Mouse (Mus musculus): ENCODE measurements around the gene Slc5a3. TPM values are rescaled to one million over a fixed set of nuclear protein-coding genes. Genes with fewer than 3 reads are reported as not detected.

The Slc5a3 gene
- polyA plus RNA-seq, 1 experiment from 2014 or later = 21.1 TPM

- no peaks in the 10 kb centered on the region for H3K27me3 ChIP-seq (ENCODE audit: control insufficient read depth, insufficient read depth, low read depth, low read length)
- H3K9me3 ChIP-seq (replicated peaks; ENCODE audit: control insufficient read depth, low read length, poor library complexity, severe bottlenecking) = no peaks in the 10 kb centered on the region; the same call in 1 of the 2 replicates
- WGBS = under 1% methylated on average over 54 of the region's 63 CpGs
- H3K4me3 ChIP-seq (ENCODE audit: low read depth, low read length) = peak overlapping the region; percentile 98
- H3K9ac ChIP-seq (ENCODE audit: low read depth, low read length) = peak overlapping the region; percentile 80
- peak overlapping the region; percentile 94 for H3K4me2 ChIP-seq (ENCODE audit: low read length)
- peak overlapping the region; percentile 88 for H3K27ac ChIP-seq (ENCODE audit: low read length)
- ATAC-seq = no peak; the same call in 1 of the 2 replicates
- H3K36me3 ChIP-seq (ENCODE audit: control insufficient read depth, insufficient read depth, low read length) = peaks cover 2% of the 10 kb centered on the region; the same call in 1 of the 2 replicates
- peaks cover 24% of the 10 kb centered on the region for H3K4me1 ChIP-seq (ENCODE audit: control insufficient read depth, insufficient read depth, low read length)
These were observed 810 bp downstream of the Slc5a3 start for GRCm38 (mm10) chr16:92058644-92059620.

- Histone ChIP-seq H3K4me2 (ENCODE audit: low read length) (peak overlapping the region; percentile 94), H3K4me1 (ENCODE audit: control insufficient read depth, insufficient read depth, low read length) (peaks cover 24% of the 10 kb centered on the region), H3K9me3 (replicated peaks; ENCODE audit: control insufficient read depth, low read length, poor library complexity, severe bottlenecking) (no peaks in the 10 kb centered on the region), H3K36me3 (ENCODE audit: control insufficient read depth, insufficient read depth, low read length) (peaks cover 2% of the 10 kb centered on the region; the same call in 1 of the 2 replicates), H3K27ac (ENCODE audit: low read length) (no peak overlapping the region), H3K4me3 (ENCODE audit: low read depth, low read length) (peak overlapping the region; percentile 98; the same call in 1 of the 2 replicates), H3K27me3 (ENCODE audit: control insufficient read depth, insufficient read depth, low read depth, low read length) (no peaks in the 10 kb centered on the region), H3K9ac (ENCODE audit: low read depth, low read length) (0 out of 2 replicates have a peak overlapping the region, but pooled peaks have one; percentile 8)
- no peak for ATAC-seq
- WGBS = 58% methylated on average over 3 of the region's 3 CpGs
These were observed 2.1 kb downstream of the Slc5a3 start for GRCm38 (mm10) chr16:92060213-92060612.

- 93% methylated on average over 7 of the region's 7 CpGs for WGBS
- no peak for ATAC-seq
These were observed 3.5 kb downstream of the Slc5a3 start for GRCm38 (mm10) chr16:92061586-92061985.

GRCm38 (mm10) chr16:92062832-92063231 lies 4.7 kb downstream of the Slc5a3 start:
- WGBS = 100% methylated on average over 1 of the region's 1 CpGs
- peaks cover 21% of the 10 kb centered on the region for H3K4me1 ChIP-seq (ENCODE audit: control insufficient read depth, insufficient read depth, low read length)
- H3K9ac ChIP-seq (ENCODE audit: low read depth, low read length) = no peak overlapping the region
- no peak for ATAC-seq
- no peaks in the 10 kb centered on the region for H3K27me3 ChIP-seq (ENCODE audit: control insufficient read depth, insufficient read depth, low read depth, low read length)
- H3K36me3 ChIP-seq (ENCODE audit: control insufficient read depth, insufficient read depth, low read length) = peaks cover 5% of the 10 kb centered on the region
- no peak overlapping the region for H3K4me3 ChIP-seq (ENCODE audit: low read depth, low read length)
- H3K27ac ChIP-seq (ENCODE audit: low read length) = no peak overlapping the region
- H3K9me3 ChIP-seq (replicated peaks; ENCODE audit: control insufficient read depth, low read length, poor library complexity, severe bottlenecking) = no peaks in the 10 kb centered on the region
- H3K4me2 ChIP-seq (ENCODE audit: low read length) = no peak overlapping the region

More at GRCm38 (mm10) chr16:92061586-92061985, 3.5 kb downstream of the Slc5a3 start:
- no peak overlapping the region for H3K4me3 ChIP-seq (ENCODE audit: low read depth, low read length)
- H3K9ac ChIP-seq (ENCODE audit: low read depth, low read length) = no peak overlapping the region
- peaks cover 2% of the 10 kb centered on the region for H3K36me3 ChIP-seq (ENCODE audit: control insufficient read depth, insufficient read depth, low read length)
- H3K9me3 ChIP-seq (replicated peaks; ENCODE audit: control insufficient read depth, low read length, poor library complexity, severe bottlenecking) = no peaks in the 10 kb centered on the region
- H3K27me3 ChIP-seq (ENCODE audit: control insufficient read depth, insufficient read depth, low read depth, low read length) = no peaks in the 10 kb centered on the region
- H3K4me2 ChIP-seq (ENCODE audit: low read length) = no peak overlapping the region
- H3K27ac ChIP-seq (ENCODE audit: low read length) = no peak overlapping the region
- peaks cover 24% of the 10 kb centered on the region for H3K4me1 ChIP-seq (ENCODE audit: control insufficient read depth, insufficient read depth, low read length)

GRCm38 (mm10) chr16:92064801-92065200 lies 6.7 kb downstream of the Slc5a3 start:
- no peak for ATAC-seq
- no peaks in the 10 kb centered on the region for H3K9me3 ChIP-seq (replicated peaks; ENCODE audit: control insufficient read depth, low read length, poor library complexity, severe bottlenecking)
- H3K4me1 ChIP-seq (ENCODE audit: control insufficient read depth, insufficient read depth, low read length) = peaks cover 14% of the 10 kb centered on the region
- peaks cover 7% of the 10 kb centered on the region for H3K36me3 ChIP-seq (ENCODE audit: control insufficient read depth, insufficient read depth, low read length)
- no peak overlapping the region for H3K4me2 ChIP-seq (ENCODE audit: low read length)
- H3K9ac ChIP-seq (ENCODE audit: low read depth, low read length) = no peak overlapping the region
- H3K27ac ChIP-seq (ENCODE audit: low read length) = no peak overlapping the region
- H3K27me3 ChIP-seq (ENCODE audit: control insufficient read depth, insufficient read depth, low read depth, low read length) = no peaks in the 10 kb centered on the region
- no peak overlapping the region for H3K4me3 ChIP-seq (ENCODE audit: low read depth, low read length)
- WGBS = 98% methylated on average over 2 of the region's 2 CpGs

GRCm38 (mm10) chr16:92070338-92070737 lies 12.2 kb downstream of the Slc5a3 start:
- 95% methylated on average over 8 of the region's 8 CpGs for WGBS
- Histone ChIP-seq H3K27me3 (ENCODE audit: control insufficient read depth, insufficient read depth, low read depth, low read length) (no peaks in the 10 kb centered on the region), H3K4me1 (ENCODE audit: control insufficient read depth, insufficient read depth, low read length) (no peaks in the 10 kb centered on the region), H3K27ac (ENCODE audit: low read length) (no peak overlapping the region), H3K36me3 (ENCODE audit: control insufficient read depth, insufficient read depth, low read length) (peaks cover 4% of the 10 kb centered on the region; the same call in 1 of the 2 replicates), H3K4me2 (ENCODE audit: low read length) (no peak overlapping the region), H3K4me3 (ENCODE audit: low read depth, low read length) (no peak overlapping the region), H3K9me3 (replicated peaks; ENCODE audit: control insufficient read depth, low read length, poor library complexity, severe bottlenecking) (no peaks in the 10 kb centered on the region), H3K9ac (ENCODE audit: low read depth, low read length) (no peak overlapping the region)
- ATAC-seq = no peak

GRCm38 (mm10) chr16:92076797-92077196 lies 18.7 kb downstream of the Slc5a3 start:
- Histone ChIP-seq H3K9ac (ENCODE audit: low read depth, low read length) (no peak overlapping the region), H3K27me3 (ENCODE audit: control insufficient read depth, insufficient read depth, low read depth, low read length) (no peaks in the 10 kb centered on the region), H3K27ac (ENCODE audit: low read length) (no peak overlapping the region), H3K4me3 (ENCODE audit: low read depth, low read length) (no peak overlapping the region), H3K36me3 (ENCODE audit: control insufficient read depth, insufficient read depth, low read length) (0 out of 2 replicates have a peak, but pooled peaks cover 12% of the 10 kb centered on the region), H3K9me3 (replicated peaks; ENCODE audit: control insufficient read depth, low read length, poor library complexity, severe bottlenecking) (no peaks in the 10 kb centered on the region), H3K4me1 (ENCODE audit: control insufficient read depth, insufficient read depth, low read length) (no peaks in the 10 kb centered on the region), H3K4me2 (ENCODE audit: low read length) (no peak overlapping the region)
- 93% methylated on average over 8 of the region's 8 CpGs for WGBS
- ATAC-seq = no peak

- H3K36me3 ChIP-seq (ENCODE audit: control insufficient read depth, insufficient read depth, low read length) = peaks cover 9% of the 10 kb centered on the region; the same call in 1 of the 2 replicates
- no peak overlapping the region for H3K27ac ChIP-seq (ENCODE audit: low read length)
- H3K9me3 ChIP-seq (replicated peaks; ENCODE audit: control insufficient read depth, low read length, poor library complexity, severe bottlenecking) = no peaks in the 10 kb centered on the region
- WGBS = 76% methylated on average over 10 of the region's 10 CpGs
- no peaks in the 10 kb centered on the region for H3K4me1 ChIP-seq (ENCODE audit: control insufficient read depth, insufficient read depth, low read length)
- no peak overlapping the region for H3K9ac ChIP-seq (ENCODE audit: low read depth, low read length)
- no peak for ATAC-seq
- no peak overlapping the region for H3K4me3 ChIP-seq (ENCODE audit: low read depth, low read length)
- no peaks in the 10 kb centered on the region for H3K27me3 ChIP-seq (ENCODE audit: control insufficient read depth, insufficient read depth, low read depth, low read length)
- no peak overlapping the region for H3K4me2 ChIP-seq (ENCODE audit: low read length)
These were observed 25.8 kb downstream of the Slc5a3 start for GRCm38 (mm10) chr16:92083771-92084453.
